Mouse (Mus musculus): ENCODE data around the gene Pbld2.
A peak's percentile ranks its signal among the peaks of the same experiment; 100 is the strongest.

DNA sequence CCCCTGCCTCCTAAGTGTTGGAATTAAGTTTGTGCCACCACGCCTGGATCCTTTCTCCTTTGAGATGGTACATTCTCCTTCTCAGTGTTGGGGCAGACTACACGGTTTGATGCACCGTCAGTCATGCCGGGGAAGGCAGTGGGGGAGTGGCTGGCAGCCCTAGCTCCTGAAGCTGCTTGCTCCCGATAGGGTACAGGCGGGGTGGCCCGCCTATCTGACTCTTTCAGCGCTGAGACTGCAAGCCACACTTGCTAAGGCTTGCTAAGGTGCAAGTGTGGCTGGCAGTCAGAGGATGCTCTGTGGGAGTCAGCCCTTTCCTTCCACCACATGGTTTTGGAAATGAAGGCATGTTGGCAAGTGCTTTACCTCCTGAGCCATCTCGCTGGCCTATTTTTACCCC is 23.5 kb upstream of the Pbld2 start:
- no peak for TF ChIP-seq CTCF (IDR thresholded peaks at IDR 0.05; ENCODE audit: low read depth)
- peak; percentile 39; the same call in 1 of the 2 replicates for TF ChIP-seq EP300 (IDR thresholded peaks at IDR 0.05; ENCODE audit: low read depth)
